7 mouse cellular contexts compared by ENCODE assay signal in the genomic region with DNA sequence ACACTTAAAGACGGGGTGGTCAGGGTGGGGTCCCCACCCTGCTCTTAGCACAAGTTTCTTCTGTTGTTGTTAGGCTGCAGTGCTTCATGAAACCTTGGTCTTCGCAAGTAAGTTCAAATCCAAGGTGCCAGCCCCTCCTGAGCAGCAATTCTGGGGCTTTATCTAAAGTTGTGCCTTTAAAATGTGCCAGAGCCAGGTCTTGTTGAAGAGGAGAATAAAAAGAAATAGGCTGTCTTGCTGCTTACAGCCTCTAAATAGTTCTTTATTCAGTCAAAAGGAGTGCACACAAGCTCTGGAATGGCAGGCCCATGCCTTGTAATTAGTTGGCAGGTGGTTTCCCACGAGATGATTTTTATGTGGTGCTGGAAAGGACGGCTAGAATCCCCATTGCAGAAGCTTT. TPM values are rescaled to one million over a fixed set of nuclear protein-coding genes. Genes with fewer than 3 reads are reported as not detected.
DNase-seq lines count a peak whose midpoint lies in the region; ATAC-seq and TF ChIP-seq lines count a peak whose summit lies in the region.

No protein-coding gene starts in this region.

- WGBS in liver, embryonic 11.5 days = 72% methylated on average over 4 of the region's 4 CpGs
- 69% methylated on average over 4 of the region's 4 CpGs for WGBS in embryonic facial prominence, embryonic 14.5 days
- 62% methylated on average over 4 of the region's 4 CpGs for WGBS in hindbrain, postnatal 0 days

- no peak for DNase-seq in liver, embryonic 11.5 days (ENCODE audit: low spot score)
- DNase-seq in liver = no peak
- no peak for DNase-seq in embryonic facial prominence, embryonic 14.5 days (ENCODE audit: low spot score)
- DNase-seq in hindbrain, postnatal 0 days (ENCODE audit: low spot score) = no peak
- no peak for DNase-seq in thymus, postnatal 10 days (ENCODE audit: low spot score in 2 of 2)
- DNase-seq in right cerebral cortex, postnatal 36 days (ENCODE audit: low spot score in 2 of 2) = no peak

- H3K79me2 ChIP-seq in myocyte (ENCODE audit: control insufficient read depth, insufficient read depth) = peaks cover 33% of the 10 kb centered on the region

- no peak for TF ChIP-seq POLR2A in myocyte (IDR thresholded peaks at IDR 0.05; ENCODE audit: insufficient read length, low read depth)

- no peak for TF ChIP-seq CTCF in hindbrain, postnatal 0 days (IDR thresholded peaks at IDR 0.05; ENCODE audit: low read depth)

- H3ac ChIP-seq in myocyte (ENCODE audit: control insufficient read depth, insufficient read length) = no peak overlapping the region

- peak overlapping the region; percentile 95 for H3K27ac ChIP-seq in liver, embryonic 11.5 days (ENCODE audit: low read depth, low read length)
- no peak overlapping the region for H3K27ac ChIP-seq in embryonic facial prominence, embryonic 14.5 days (replicated peaks; ENCODE audit: low read depth, low read length)
- H3K27ac ChIP-seq in hindbrain, postnatal 0 days = no peak overlapping the region

- peak overlapping the region; percentile 100 for H3K9ac ChIP-seq in liver, embryonic 11.5 days (ENCODE audit: low read depth, low read length)
- peak overlapping the region; percentile 100 for H3K9ac ChIP-seq in embryonic facial prominence, embryonic 14.5 days (ENCODE audit: low read depth, low read length)
- peak overlapping the region; percentile 98; the same call in 1 of the 2 replicates for H3K9ac ChIP-seq in hindbrain, postnatal 0 days (replicated peaks; ENCODE audit: low read length)

- ATAC-seq in liver, embryonic 11.5 days (replicated peaks; ENCODE audit: low FRiP score) = no peak
- ATAC-seq in embryonic facial prominence, embryonic 14.5 days (ENCODE audit: low read depth) = no peak
- no peak for ATAC-seq in hindbrain, postnatal 0 days

- peak overlapping the region; percentile 100 for H3K4me3 ChIP-seq in liver, embryonic 11.5 days (ENCODE audit: low read depth, low read length)
- peak overlapping the region; percentile 99; the same call in 1 of the 2 replicates for H3K4me3 ChIP-seq in embryonic facial prominence, embryonic 14.5 days (ENCODE audit: low read depth, low read length)
- no peak overlapping the region for H3K4me3 ChIP-seq in hindbrain, postnatal 0 days (ENCODE audit: low read length)
- H3K4me3 ChIP-seq in myocyte = peak overlapping the region; percentile 88

- H3K27me3 ChIP-seq in liver, embryonic 11.5 days (replicated peaks; ENCODE audit: control insufficient read depth, insufficient read depth, low read length) = no peaks in the 10 kb centered on the region
- H3K27me3 ChIP-seq in embryonic facial prominence, embryonic 14.5 days (replicated peaks; ENCODE audit: control insufficient read depth, insufficient read depth, low read length) = no peaks in the 10 kb centered on the region
- H3K27me3 ChIP-seq in hindbrain, postnatal 0 days (ENCODE audit: insufficient read depth, low read length) = no peaks in the 10 kb centered on the region
- H3K27me3 ChIP-seq in myocyte (ENCODE audit: control insufficient read depth, insufficient read depth, insufficient read length) = no peaks in the 10 kb centered on the region

- H3K4me2 ChIP-seq in liver, embryonic 11.5 days = peak overlapping the region; percentile 83
- peak overlapping the region; percentile 87 for H3K4me2 ChIP-seq in embryonic facial prominence, embryonic 14.5 days (ENCODE audit: low read depth, low read length)
- no peak overlapping the region for H3K4me2 ChIP-seq in hindbrain, postnatal 0 days (ENCODE audit: low read depth, low read length)
- H3K4me2 ChIP-seq in myocyte (ENCODE audit: low read depth) = peak overlapping the region; percentile 99

- peaks cover 27% of the 10 kb centered on the region for H3K4me1 ChIP-seq in liver, embryonic 11.5 days (replicated peaks; ENCODE audit: control insufficient read depth, insufficient read depth, low read length)
- peaks cover 14% of the 10 kb centered on the region for H3K4me1 ChIP-seq in embryonic facial prominence, embryonic 14.5 days (ENCODE audit: control insufficient read depth, insufficient read depth, low read length)
- H3K4me1 ChIP-seq in hindbrain, postnatal 0 days (ENCODE audit: insufficient read depth, low read length) = peaks cover 15% of the 10 kb centered on the region

- H3K9me3 ChIP-seq in liver, embryonic 11.5 days (ENCODE audit: control insufficient read depth, low read length) = no peaks in the 10 kb centered on the region
- no peaks in the 10 kb centered on the region for H3K9me3 ChIP-seq in embryonic facial prominence, embryonic 14.5 days (ENCODE audit: control insufficient read depth, low read length)
- H3K9me3 ChIP-seq in hindbrain, postnatal 0 days (ENCODE audit: low read length) = no peaks in the 10 kb centered on the region

- peaks cover 49% of the 10 kb centered on the region for H3K36me3 ChIP-seq in liver, embryonic 11.5 days (ENCODE audit: control insufficient read depth, insufficient read depth, low read length)
- peaks cover 63% of the 10 kb centered on the region for H3K36me3 ChIP-seq in embryonic facial prominence, embryonic 14.5 days (ENCODE audit: control insufficient read depth, insufficient read depth, low read length)
- peaks cover 34% of the 10 kb centered on the region for H3K36me3 ChIP-seq in hindbrain, postnatal 0 days (ENCODE audit: insufficient read depth, low read length)
- H3K36me3 ChIP-seq in myocyte (ENCODE audit: control insufficient read depth, insufficient read depth) = peaks cover 48% of the 10 kb centered on the region

TF ChIP-seq in myocyte, 11 proteins besides CTCF, POLR2A, EP300 and RAD21:
- no peak for TF ChIP-seq USF1 (IDR thresholded peaks at IDR 0.05; ENCODE audit: low read depth)
- no peak for TF ChIP-seq MYOD1 (IDR thresholded peaks at IDR 0.05; ENCODE audit: control insufficient read depth in 1 of 3, insufficient read length in 2 of 3, low read depth in 2 of 3)
- no peak for TF ChIP-seq MYOG (IDR thresholded peaks at IDR 0.05; ENCODE audit: control insufficient read depth in 1 of 3, insufficient read depth in 1 of 3, insufficient read length in 2 of 3, low read depth in 2 of 3)
- no peak for TF ChIP-seq CEBPB (IDR thresholded peaks at IDR 0.05; ENCODE audit: insufficient read depth, poor library complexity, severe bottlenecking)
- TF ChIP-seq MAX (IDR thresholded peaks at IDR 0.05; ENCODE audit: low read depth) = no peak
- no peak for TF ChIP-seq REST (IDR thresholded peaks at IDR 0.05; ENCODE audit: insufficient read depth, insufficient read length)
- no peak for TF ChIP-seq E2F4 (IDR thresholded peaks at IDR 0.05; ENCODE audit: insufficient read depth)
- no peak for TF ChIP-seq TCF12 (IDR thresholded peaks at IDR 0.05; ENCODE audit: insufficient read depth, poor library complexity, severe bottlenecking)
- no peak for TF ChIP-seq POLR2AphosphoS2 (IDR thresholded peaks at IDR 0.05; ENCODE audit: insufficient read length, low read depth)
- no peak for TF ChIP-seq SRF (IDR thresholded peaks at IDR 0.05; ENCODE audit: control insufficient read depth, insufficient read length, low read depth)
- no peak for TF ChIP-seq TCF3 (IDR thresholded peaks at IDR 0.05; ENCODE audit: insufficient read length, low read depth)

RNA-seq across cellular contexts. Expression of gene Rps19, which starts 2.9 kb away (rescaled TPM):
- 2,415 and 2,620 TPM in 2 replicates for polyA plus RNA-seq in liver, embryonic 11.5 days (2014; fragmentation: Nextera tagmentation; extraction: Ambion mirVana)
- polyA plus RNA-seq in embryonic facial prominence, embryonic 14.5 days (2014; fragmentation: Nextera tagmentation; extraction: Ambion mirVana) = 3,017 and 3,062 TPM in 2 replicates
- 483 and 611 TPM in 2 replicates for total RNA-seq in hindbrain, postnatal 0 days (2014; rRNA removed)
- 1,228 and 1,333 TPM in 2 replicates for polyA plus RNA-seq in hindbrain, postnatal 0 days (2015; fragmentation: Nextera tagmentation; extraction: Ambion mirVana)
- 1,912 TPM for polyA plus RNA-seq in myocyte (2012; fragmentation: generic; extraction: Trizol)

RNA-seq across cellular contexts. Expression of gene Cd79a, which starts 10.1 kb away (rescaled TPM):
- polyA plus RNA-seq in liver, embryonic 11.5 days (2014; fragmentation: Nextera tagmentation; extraction: Ambion mirVana) = 0.12 TPM in 1 of 2 replicates, not detected in the other
- 0.35 and 0.60 TPM in 2 replicates for polyA plus RNA-seq in embryonic facial prominence, embryonic 14.5 days (2014; fragmentation: Nextera tagmentation; extraction: Ambion mirVana)
- total RNA-seq in hindbrain, postnatal 0 days (2014; rRNA removed) = 0.10 and 0.11 TPM in 2 replicates
- 0.63 and 0.93 TPM in 2 replicates for polyA plus RNA-seq in hindbrain, postnatal 0 days (2015; fragmentation: Nextera tagmentation; extraction: Ambion mirVana)
- 0.12 TPM for polyA plus RNA-seq in myocyte (2012; fragmentation: generic; extraction: Trizol)

RNA-seq across cellular contexts. Expression of gene Arhgef1, which starts 15.6 kb away (rescaled TPM):
- 98.6 and 103 TPM in 2 replicates for polyA plus RNA-seq in liver, embryonic 11.5 days (2014; fragmentation: Nextera tagmentation; extraction: Ambion mirVana)
- polyA plus RNA-seq in embryonic facial prominence, embryonic 14.5 days (2014; fragmentation: Nextera tagmentation; extraction: Ambion mirVana) = 86.7 and 89.3 TPM in 2 replicates
- 16.9 and 33.6 TPM in 2 replicates for total RNA-seq in hindbrain, postnatal 0 days (2014; rRNA removed)
- polyA plus RNA-seq in hindbrain, postnatal 0 days (2015; fragmentation: Nextera tagmentation; extraction: Ambion mirVana) = 33.9 and 39.0 TPM in 2 replicates
- polyA plus RNA-seq in myocyte (2012; fragmentation: generic; extraction: Trizol) = 51.4 TPM

RNA-seq across cellular contexts. Expression of gene Dmrtc2, which starts 17.2 kb away (rescaled TPM):
- not detected in 2 replicates for polyA plus RNA-seq in liver, embryonic 11.5 days (2014; fragmentation: Nextera tagmentation; extraction: Ambion mirVana)
- polyA plus RNA-seq in embryonic facial prominence, embryonic 14.5 days (2014; fragmentation: Nextera tagmentation; extraction: Ambion mirVana) = not detected in 2 replicates
- 1.7 TPM in 1 of 2 replicates, not detected in the other for total RNA-seq in hindbrain, postnatal 0 days (2014; rRNA removed)
- 0.10 and 0.18 TPM in 2 replicates for polyA plus RNA-seq in hindbrain, postnatal 0 days (2015; fragmentation: Nextera tagmentation; extraction: Ambion mirVana)
- not detected for polyA plus RNA-seq in myocyte (2012; fragmentation: generic; extraction: Trizol)

RNA-seq across cellular contexts. Expression of gene Lypd4, which starts 17.4 kb away (rescaled TPM):
- polyA plus RNA-seq in liver, embryonic 11.5 days (2014; fragmentation: Nextera tagmentation; extraction: Ambion mirVana) = not detected in 2 replicates
- polyA plus RNA-seq in embryonic facial prominence, embryonic 14.5 days (2014; fragmentation: Nextera tagmentation; extraction: Ambion mirVana) = not detected in 2 replicates
- total RNA-seq in hindbrain, postnatal 0 days (2014; rRNA removed) = not detected in 2 replicates
- polyA plus RNA-seq in hindbrain, postnatal 0 days (2015; fragmentation: Nextera tagmentation; extraction: Ambion mirVana) = not detected in 2 replicates
- not detected for polyA plus RNA-seq in myocyte (2012; fragmentation: generic; extraction: Trizol)
